Mouse (Mus musculus) forebrain, embryonic 12.5 days (tissue): ENCODE data around the gene Prkag2. TPM values are rescaled to one million over a fixed set of nuclear protein-coding genes. Genes with fewer than 3 reads are reported as not detected.

Experiments
- ATAC-seq: fragments of 200-750 bp; cut with Nextera tagmentation; 2 replicates; pipeline ENCODE4 v1.8.0; 2017; ENCODE audit warnings: moderate TSS enrichment; ENCODE audit not compliant: low FRiP score
- H3K27ac ChIP-seq: fragments of 300-500 bp; sonication (generic); 2 replicates; pipeline ENCODE4 v1.5.1; 2016; ENCODE audit warnings: mild to moderate bottlenecking
- H3K27me3 ChIP-seq: fragments of 300-500 bp; sonication (generic); 2 replicates; pipeline ENCODE4 v1.6.1; 2016; ENCODE audit warnings: mild to moderate bottlenecking
- H3K36me3 ChIP-seq: fragments of 300-500 bp; sonication (generic); replicated peaks from 2 replicates; pipeline ENCODE4 v1.6.1; 2016; ENCODE audit warnings: mild to moderate bottlenecking
- H3K4me1 ChIP-seq: fragments of 300-500 bp; sonication (generic); 2 replicates; pipeline ENCODE4 v1.6.1; 2016
- H3K4me2 ChIP-seq: fragments of 300-500 bp; sonication (generic); 2 replicates; pipeline ENCODE4 v1.6.1; 2016; ENCODE audit warnings: mild to moderate bottlenecking, moderate library complexity
- H3K4me3 ChIP-seq: fragments of 300-500 bp; sonication (generic); replicated peaks from 2 replicates; pipeline ENCODE4 v1.5.1; 2016; ENCODE audit warnings: mild to moderate bottlenecking
- H3K9ac ChIP-seq: fragments of 300-500 bp; sonication (generic); 2 replicates; pipeline ENCODE4 v1.6.1; 2016; ENCODE audit warnings: mild to moderate bottlenecking
- H3K9me3 ChIP-seq: fragments of 300-500 bp; sonication (generic); 2 replicates; pipeline ENCODE4 v1.6.1; 2016
- WGBS: fragments of 180-500 bp; shearing (Covaris S2); methylation state at CpG from one replicate; pipeline ENCODE4 v1.1.7; 2016; 5-methylcytosine and 5-hydroxymethylcytosine counted together
- polyA plus RNA-seq: library from polyadenylated mRNA; unstranded; fragments of >200 nt; fragmentation: Nextera tagmentation; extraction: Ambion mirVana; gene quantifications from 2 replicates; pipeline ENCODE4 v1.2.1, GENCODE M21; 2016

The Prkag2 gene
- polyA plus RNA-seq, 1 experiment from 2014 or later: 55.0 TPM

DNA sequence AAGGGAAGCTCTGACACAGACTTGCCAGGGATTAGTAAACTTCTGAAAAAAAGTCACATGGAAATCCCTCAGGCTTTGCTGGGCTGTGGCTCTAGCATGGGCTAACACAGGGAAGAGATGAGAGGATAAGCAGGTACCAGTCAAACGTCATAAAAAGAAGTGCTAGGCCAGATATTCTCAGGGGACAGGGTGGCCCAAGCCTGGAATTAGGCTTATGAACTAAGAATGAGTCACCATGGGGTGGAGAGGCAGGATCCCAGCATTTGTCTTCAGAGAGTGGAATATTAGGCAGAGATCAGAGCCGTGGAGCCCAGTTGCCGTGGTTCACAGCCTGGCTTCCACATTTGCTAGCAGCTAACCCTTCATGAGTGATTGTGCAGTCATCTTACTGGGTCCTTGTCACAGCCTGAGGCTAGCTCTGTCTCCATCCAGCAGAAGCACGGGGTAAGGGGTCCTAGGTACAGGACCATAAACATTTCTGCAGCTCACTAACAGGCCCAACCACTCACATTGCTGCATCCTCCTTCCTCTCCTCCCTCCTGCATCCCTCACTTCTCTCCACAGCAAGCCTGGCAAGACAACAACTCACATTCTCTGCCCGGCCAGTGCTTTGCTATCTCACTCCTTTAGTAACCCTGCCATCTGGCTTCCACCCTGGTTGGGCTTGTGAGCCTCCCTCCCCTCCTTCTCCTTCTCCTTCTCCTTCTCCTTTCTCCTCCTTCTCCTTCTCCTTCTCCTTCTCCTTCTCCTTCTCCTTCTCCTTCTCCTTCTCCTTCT, 162.2 kb downstream of the Prkag2 start:
- H3K4me1 ChIP-seq: no peaks in the 10 kb centered on the region; the same call in 1 of the 2 replicates
- no peak overlapping the region for H3K4me2 ChIP-seq

GRCm38 (mm10) chr5:24936451-24936850, 164.0 kb downstream of the Prkag2 start:
- ATAC-seq: no peak
- Histone ChIP-seq H3K27ac (no peak overlapping the region), H3K9ac (no peak overlapping the region), H3K36me3 (no peaks in the 10 kb centered on the region), H3K4me2 (no peak overlapping the region), H3K4me3 (no peak overlapping the region), H3K27me3 (no peaks in the 10 kb centered on the region), H3K9me3 (no peaks in the 10 kb centered on the region), H3K4me1 (no peaks in the 10 kb centered on the region)
- WGBS: 80% methylated on average over 8 of the region's 8 CpGs

More for the DNA sequence above, 162.2 kb downstream of the Prkag2 start:
- WGBS: 77% methylated on average over 5 of the region's 5 CpGs
- H3K27me3 ChIP-seq: no peaks in the 10 kb centered on the region
- no peaks in the 10 kb centered on the region for H3K9me3 ChIP-seq
- H3K9ac ChIP-seq: no peak overlapping the region
- no peaks in the 10 kb centered on the region for H3K36me3 ChIP-seq
- ATAC-seq: no peak
- no peak overlapping the region for H3K27ac ChIP-seq
- no peak overlapping the region for H3K4me3 ChIP-seq

DNA sequence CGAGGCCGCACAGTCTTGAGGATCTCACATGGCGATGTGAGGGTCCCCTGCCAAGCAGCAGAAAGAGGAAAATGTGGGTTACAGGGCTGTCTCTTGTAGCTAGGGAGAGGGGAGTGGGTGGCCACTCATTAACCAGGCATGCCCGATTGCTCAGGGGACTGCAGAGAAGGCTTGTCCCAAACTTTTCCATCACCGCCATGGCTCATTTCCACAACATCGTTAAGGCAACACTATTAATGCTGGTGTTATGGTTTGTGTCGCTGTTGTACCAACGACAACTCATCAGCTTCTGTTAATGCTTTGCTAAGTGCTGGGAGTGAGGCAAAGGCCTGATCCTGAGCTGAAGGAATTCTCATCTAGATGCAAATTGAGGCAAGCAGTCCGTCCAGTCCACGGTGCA, 165.0 kb downstream of the Prkag2 start:
- H3K9me3 ChIP-seq: no peaks in the 10 kb centered on the region
- no peaks in the 10 kb centered on the region for H3K4me1 ChIP-seq
- no peak overlapping the region for H3K4me2 ChIP-seq
- H3K36me3 ChIP-seq: no peaks in the 10 kb centered on the region
- H3K27ac ChIP-seq: no peak overlapping the region
- 69% methylated on average over 10 of the region's 10 CpGs for WGBS
- no peak for ATAC-seq
- H3K9ac ChIP-seq: no peak overlapping the region
- H3K27me3 ChIP-seq: no peaks in the 10 kb centered on the region
- H3K4me3 ChIP-seq: no peak overlapping the region

GRCm38 (mm10) chr5:24933760-24934159, 166.7 kb downstream of the Prkag2 start:
- H3K9ac ChIP-seq: no peak overlapping the region
- no peaks in the 10 kb centered on the region for H3K9me3 ChIP-seq
- no peak overlapping the region for H3K27ac ChIP-seq
- H3K4me1 ChIP-seq: peaks cover 8% of the 10 kb centered on the region; the same call in 1 of the 2 replicates
- H3K27me3 ChIP-seq: no peaks in the 10 kb centered on the region
- H3K4me3 ChIP-seq: no peak overlapping the region
- no peak overlapping the region for H3K4me2 ChIP-seq
- H3K36me3 ChIP-seq: no peaks in the 10 kb centered on the region
- ATAC-seq: no peak
- WGBS: 94% methylated on average over 1 of the region's 1 CpGs

DNA sequence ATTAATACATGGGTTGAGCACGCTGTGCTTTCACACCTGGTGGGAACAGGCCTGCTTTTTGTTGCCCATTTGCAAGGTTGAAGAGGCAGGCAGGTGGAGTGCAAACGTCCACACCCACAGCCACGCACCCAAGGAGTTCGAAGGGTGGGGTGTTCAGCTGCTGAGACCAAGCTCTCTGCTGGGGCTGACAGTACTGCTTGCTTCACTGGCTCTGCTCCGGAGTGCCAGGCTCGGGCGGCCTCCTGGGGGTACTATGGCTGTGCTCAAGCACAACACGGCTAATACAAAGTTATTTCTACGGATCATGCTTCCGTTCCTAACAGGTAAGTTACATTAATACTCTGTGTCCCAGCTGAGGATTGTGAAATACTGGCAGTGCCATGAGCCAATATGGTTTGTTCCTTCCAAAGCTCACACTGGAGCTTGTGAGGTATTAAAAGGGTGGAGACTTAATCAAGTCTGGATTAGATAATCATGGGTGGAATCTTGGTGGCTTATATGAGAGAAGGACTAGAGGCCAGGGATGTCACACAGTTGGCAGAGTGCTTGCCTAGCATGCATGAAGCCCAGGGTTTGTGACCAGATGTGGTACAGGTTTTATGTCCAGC, 168.8 kb downstream of the Prkag2 start:
- Histone ChIP-seq H3K4me2 (no peak overlapping the region), H3K9ac (no peak overlapping the region), H3K36me3 (no peaks in the 10 kb centered on the region), H3K27ac (no peak overlapping the region), H3K4me3 (no peak overlapping the region), H3K27me3 (no peaks in the 10 kb centered on the region), H3K9me3 (no peaks in the 10 kb centered on the region), H3K4me1 (peaks cover 8% of the 10 kb centered on the region; the same call in 1 of the 2 replicates)
- no peak for ATAC-seq
- 83% methylated on average over 10 of the region's 10 CpGs for WGBS

GRCm38 (mm10) chr5:24930831-24931577, 169.4 kb downstream of the Prkag2 start:
- 85% methylated on average over 8 of the region's 8 CpGs for WGBS
- no peaks in the 10 kb centered on the region for H3K27me3 ChIP-seq
- no peak overlapping the region for H3K4me2 ChIP-seq
- H3K27ac ChIP-seq: no peak overlapping the region
- no peaks in the 10 kb centered on the region for H3K9me3 ChIP-seq
- no peak for ATAC-seq
- H3K4me3 ChIP-seq: no peak overlapping the region
- no peak overlapping the region for H3K9ac ChIP-seq
- H3K36me3 ChIP-seq: no peaks in the 10 kb centered on the region
- peaks cover 8% of the 10 kb centered on the region; the same call in 1 of the 2 replicates for H3K4me1 ChIP-seq

DNA sequence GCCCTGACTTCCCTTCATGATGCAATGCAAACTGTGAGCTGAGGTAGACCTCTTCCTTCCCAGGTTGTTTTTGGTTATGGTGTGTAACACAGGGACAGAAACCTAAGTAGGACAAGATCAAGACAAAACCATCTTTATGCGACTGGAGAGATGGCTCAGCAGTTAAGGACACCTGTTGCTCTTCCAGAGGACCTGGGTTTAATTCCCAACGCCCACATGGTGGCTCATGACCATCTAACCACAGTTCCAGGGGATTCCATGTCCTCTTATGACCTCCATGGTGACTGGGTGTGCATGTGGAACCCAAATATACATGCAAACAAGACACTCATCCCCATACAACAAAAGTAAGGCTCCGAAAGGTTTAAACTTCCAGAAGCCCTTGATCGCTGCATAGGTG, 171.6 kb downstream of the Prkag2 start:
- H3K27ac ChIP-seq: no peak overlapping the region
- no peak overlapping the region for H3K4me2 ChIP-seq
- H3K9me3 ChIP-seq: no peaks in the 10 kb centered on the region
- H3K4me3 ChIP-seq: no peak overlapping the region
- H3K4me1 ChIP-seq: peaks cover 8% of the 10 kb centered on the region; the same call in 1 of the 2 replicates
- H3K36me3 ChIP-seq: no peaks in the 10 kb centered on the region
- H3K9ac ChIP-seq: no peak overlapping the region
- 95% methylated on average over 4 of the region's 4 CpGs for WGBS
- no peak for ATAC-seq
- H3K27me3 ChIP-seq: no peaks in the 10 kb centered on the region

DNA sequence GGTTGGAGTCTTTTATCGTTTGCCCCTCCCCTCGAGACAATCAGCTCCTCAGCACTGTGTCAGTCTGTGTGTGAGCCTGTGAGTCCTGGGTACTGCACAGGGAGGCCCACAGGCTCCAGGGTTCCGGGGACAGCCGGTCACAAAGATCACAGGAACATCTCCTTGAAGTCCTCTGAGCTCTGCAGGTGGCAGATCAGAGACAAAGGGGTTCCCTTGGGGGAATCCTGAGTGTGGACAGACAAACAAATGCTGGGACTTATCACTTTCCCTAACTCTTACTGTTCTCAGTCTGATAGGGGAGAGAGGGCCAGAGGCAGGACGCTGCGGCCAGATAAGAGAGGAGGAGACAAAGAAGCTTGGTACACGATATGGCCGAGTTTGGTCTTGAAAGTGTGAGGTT, 172.7 kb downstream of the Prkag2 start:
- Histone ChIP-seq H3K4me1 (peaks cover 8% of the 10 kb centered on the region; the same call in 1 of the 2 replicates), H3K36me3 (no peaks in the 10 kb centered on the region), H3K9ac (no peak overlapping the region), H3K4me2 (no peak overlapping the region), H3K27me3 (no peaks in the 10 kb centered on the region), H3K9me3 (no peaks in the 10 kb centered on the region), H3K4me3 (no peak overlapping the region), H3K27ac (no peak overlapping the region)
- ATAC-seq: no peak
- WGBS: 20% methylated on average over 8 of the region's 8 CpGs

GRCm38 (mm10) chr5:24919155-24919554, 181.3 kb downstream of the Prkag2 start:
- Histone ChIP-seq H3K4me3 (no peak overlapping the region), H3K27ac (no peak overlapping the region), H3K9ac (no peak overlapping the region), H3K9me3 (no peaks in the 10 kb centered on the region), H3K27me3 (no peaks in the 10 kb centered on the region), H3K4me1 (no peaks in the 10 kb centered on the region), H3K36me3 (no peaks in the 10 kb centered on the region), H3K4me2 (no peak overlapping the region)
- ATAC-seq: no peak
- 89% methylated on average over 1 of the region's 1 CpGs for WGBS

DNA sequence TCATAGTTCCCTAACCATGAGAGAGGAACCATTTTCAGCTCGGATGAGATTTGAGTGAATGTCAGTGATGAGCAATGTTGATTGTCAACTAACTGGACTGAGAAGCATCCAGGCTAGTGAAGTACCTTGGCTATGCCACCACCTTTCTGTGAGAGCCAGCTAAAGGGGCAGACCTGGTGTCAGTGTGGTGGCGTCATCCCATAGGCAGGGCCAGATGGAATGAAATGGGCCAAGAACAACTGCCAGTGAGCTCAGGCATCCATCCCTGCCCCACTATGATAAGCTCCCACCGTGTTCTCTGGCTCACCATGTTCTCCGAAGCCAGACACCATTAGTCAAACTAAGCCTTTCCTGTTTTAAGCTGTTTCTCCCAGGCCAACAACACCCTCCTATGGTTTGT, 183.9 kb downstream of the Prkag2 start:
- no peak overlapping the region for H3K27ac ChIP-seq
- no peaks in the 10 kb centered on the region for H3K4me1 ChIP-seq
- H3K9me3 ChIP-seq: no peaks in the 10 kb centered on the region
- no peak for ATAC-seq
- H3K4me3 ChIP-seq: no peak overlapping the region
- no peak overlapping the region for H3K4me2 ChIP-seq
- H3K36me3 ChIP-seq: no peaks in the 10 kb centered on the region
- 87% methylated on average over 4 of the region's 4 CpGs for WGBS
- H3K27me3 ChIP-seq: no peaks in the 10 kb centered on the region
- no peak overlapping the region for H3K9ac ChIP-seq

DNA sequence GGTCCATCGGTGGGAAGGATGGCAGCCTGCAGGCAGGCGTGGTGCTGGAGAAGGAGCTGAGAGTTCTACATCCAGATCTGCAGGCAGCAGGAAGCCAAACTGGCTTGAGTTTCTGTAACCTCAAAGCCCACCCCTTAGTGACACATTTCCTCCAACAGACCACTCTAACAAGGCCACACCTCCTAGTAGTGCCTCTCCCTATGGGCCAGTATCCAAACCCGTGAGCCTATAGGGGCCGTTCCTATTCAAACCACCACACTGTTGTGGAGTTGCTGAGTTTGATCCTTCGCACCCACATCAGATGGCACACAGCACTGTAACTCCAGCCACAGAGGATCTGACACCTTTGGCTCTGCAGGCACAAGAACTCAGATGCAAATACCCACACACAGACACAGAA, 185.3 kb downstream of the Prkag2 start:
- Histone ChIP-seq H3K4me1 (no peaks in the 10 kb centered on the region), H3K9me3 (no peaks in the 10 kb centered on the region), H3K4me2 (no peak overlapping the region), H3K27ac (no peak overlapping the region), H3K9ac (no peak overlapping the region), H3K4me3 (no peak overlapping the region), H3K36me3 (no peaks in the 10 kb centered on the region), H3K27me3 (no peaks in the 10 kb centered on the region)
- 82% methylated on average over 5 of the region's 5 CpGs for WGBS
- no peak for ATAC-seq

- 82% methylated on average over 6 of the region's 6 CpGs for WGBS
- no peak for ATAC-seq
- H3K36me3 ChIP-seq: no peaks in the 10 kb centered on the region
- no peak overlapping the region for H3K4me2 ChIP-seq
- no peaks in the 10 kb centered on the region for H3K4me1 ChIP-seq
- H3K4me3 ChIP-seq: no peak overlapping the region
- no peaks in the 10 kb centered on the region for H3K9me3 ChIP-seq
- H3K27me3 ChIP-seq: no peaks in the 10 kb centered on the region
- no peak overlapping the region for H3K9ac ChIP-seq
- H3K27ac ChIP-seq: no peak overlapping the region
Measured at GRCm38 (mm10) chr5:24913656-24914055, 186.8 kb downstream of the Prkag2 start.
